ENCODE assay signal across 8 mouse cellular contexts in the genomic region with DNA sequence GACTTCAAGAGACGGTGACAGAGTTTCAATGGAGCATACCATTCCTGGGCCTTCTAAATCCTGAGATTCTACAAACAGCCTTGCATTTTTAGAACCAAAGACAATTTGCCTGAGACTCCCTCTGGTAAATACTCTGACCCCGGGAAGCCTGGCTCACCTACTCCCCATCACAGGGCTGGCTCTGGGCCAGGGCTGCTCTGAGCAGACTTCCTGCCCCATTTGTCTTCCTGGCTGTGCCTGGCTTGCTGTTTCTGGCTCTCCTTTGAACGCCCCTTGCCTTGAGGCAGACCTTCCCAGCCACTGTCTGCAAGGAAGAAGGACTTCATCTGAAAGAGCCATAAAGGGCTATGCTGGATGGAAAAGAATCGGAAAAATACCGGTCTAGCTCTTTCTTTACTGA.
DNase-seq lines count a peak whose midpoint lies in the region.

No protein-coding gene starts in this region.

- peak; percentile 28 to 62 for DNase-seq in cerebellum, postnatal 25 days
- DNase-seq in cerebellum, adult 9-10 months: no peak
- peak; percentile 55 for DNase-seq in thymus, postnatal 25 days
- no peak for DNase-seq in thymus, adult 18-20 months
- peak; percentile 83 to 87 for DNase-seq in kidney, postnatal 4 days
- no peak for DNase-seq in spleen, adult 12 weeks (ENCODE audit: low spot score)
- no peak for DNase-seq in MN1 (ENCODE audit: low spot score)
- no peak for DNase-seq in cerebellum, adult 18-20 months

Comparison
In these comparisons a context has a peak if more than half of its experiments do, and no peak if none do; other contexts are left out.
1. DNase-seq: peak in cerebellum, postnatal 25 days (2 of 2), thymus, postnatal 25 days (single experiment) and kidney, postnatal 4 days (2 of 2); none in cerebellum, adult 9-10 months (single experiment), thymus, adult 18-20 months (0 of 2), spleen, adult 12 weeks (single experiment), MN1 (single experiment) and cerebellum, adult 18-20 months (0 of 2).